Mouse (Mus musculus): ENCODE results near the gene 4930447C04Rik.

DNA sequence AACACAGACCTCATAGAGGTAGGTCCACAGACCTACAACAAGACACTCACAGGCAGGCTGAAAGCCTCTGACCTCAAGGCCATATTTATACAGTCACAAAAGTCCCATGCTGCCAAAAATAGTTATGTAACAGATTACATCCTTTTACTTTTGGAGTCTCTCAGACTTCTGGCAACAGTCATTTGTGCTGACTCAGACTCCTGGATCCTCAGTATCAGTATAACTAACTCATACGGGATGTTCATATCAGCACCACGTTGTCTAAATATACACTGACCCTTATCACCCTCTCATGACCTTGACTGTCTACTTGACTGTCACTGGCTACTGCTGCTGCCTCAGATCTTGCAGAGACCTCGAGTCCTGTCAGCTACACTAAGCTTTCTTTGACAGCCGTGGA, 14.3 kb upstream of the 4930447C04Rik start:
- no peak for TF ChIP-seq CTCF (IDR thresholded peaks at IDR 0.05; ENCODE audit: extremely low read depth, insufficient read length, insufficient replicate concordance, low read depth, low read length)
- TF ChIP-seq POLR2A (IDR thresholded peaks at IDR 0.05; ENCODE audit: low read depth, low read length): no peak
